Mouse (Mus musculus) hindbrain, embryonic 11.5 days (tissue): ENCODE data around the gene Mepce. TPM values are rescaled to one million over a fixed set of nuclear protein-coding genes. Genes with fewer than 3 reads are reported as not detected.
A peak's percentile ranks its signal among the peaks of the same experiment; 100 is the strongest.

Experiments
- ATAC-seq: fragments of 200-750 bp; cut with Nextera tagmentation; 2 replicates; pipeline ENCODE4 v1.8.0; 2017; ENCODE audit warnings: mild to moderate bottlenecking, moderate TSS enrichment, moderate library complexity; ENCODE audit not compliant: low FRiP score
- DNase-seq: peaks from one replicate; pipeline ENCODE4 v3.0.0-alpha.2; 2015; ENCODE audit warnings: low spot score
- H3K27ac ChIP-seq: fragments of 300-500 bp; sonication (generic); 2 replicates; pipeline ENCODE4 v1.5.1; 2014; ENCODE audit warnings: mild to moderate bottlenecking, low read depth, low read length
- H3K27me3 ChIP-seq: fragments of 300-500 bp; sonication (generic); 2 replicates; pipeline ENCODE4 v1.6.1; 2014; ENCODE audit warnings: mild to moderate bottlenecking, low read length, moderate library complexity, mixed read lengths; ENCODE audit not compliant: control insufficient read depth, insufficient read depth
- H3K36me3 ChIP-seq: fragments of 300-500 bp; sonication (generic); 2 replicates; pipeline ENCODE4 v1.6.1; 2014; ENCODE audit warnings: mild to moderate bottlenecking, low read length, moderate library complexity, mixed read lengths; ENCODE audit not compliant: control insufficient read depth, insufficient read depth
- H3K4me1 ChIP-seq: fragments of 300-500 bp; sonication (generic); replicated peaks from 2 replicates; pipeline ENCODE4 v1.6.1; 2014; ENCODE audit warnings: low read length, mixed read lengths; ENCODE audit not compliant: control insufficient read depth, insufficient read depth
- H3K4me2 ChIP-seq: fragments of 300-500 bp; sonication (generic); replicated peaks from 2 replicates; pipeline ENCODE4 v1.6.1; 2014; ENCODE audit warnings: mild to moderate bottlenecking, low read depth, low read length
- H3K4me3 ChIP-seq: fragments of 300-500 bp; sonication (generic); 2 replicates; pipeline ENCODE4 v1.5.1; 2014; ENCODE audit warnings: low read depth, low read length
- H3K9ac ChIP-seq: fragments of 300-500 bp; sonication (generic); 2 replicates; pipeline ENCODE4 v1.6.1; 2014; ENCODE audit warnings: low read depth, low read length
- H3K9me3 ChIP-seq: fragments of 300-500 bp; sonication (generic); 2 replicates; pipeline ENCODE4 v1.6.1; 2016; ENCODE audit warnings: low read length; ENCODE audit not compliant: control insufficient read depth
- WGBS: fragments of 180-500 bp; shearing (Covaris S2); extraction: QIAGEN DNeasy Blood & Tissue Kit; methylation state at CpG from one replicate; pipeline ENCODE4 v1.1.7; 2014; 5-methylcytosine and 5-hydroxymethylcytosine counted together
- polyA plus RNA-seq: library from polyadenylated mRNA; unstranded; fragments of >200 nt; fragmentation: Nextera tagmentation; extraction: Ambion mirVana; gene quantifications from 2 replicates; pipeline ENCODE4 v1.2.1, GENCODE M21; 2014

Mepce gene
- polyA plus RNA-seq, 1 experiment from 2014 or later = 14.9 TPM

GRCm38 (mm10) chr5:137800917-137801316, 13.5 kb upstream of the Mepce start:
- H3K27ac ChIP-seq = no peak overlapping the region
- no peak overlapping the region for H3K9ac ChIP-seq
- 91% methylated on average over 3 of the region's 3 CpGs for WGBS
- no peaks in the 10 kb centered on the region for H3K9me3 ChIP-seq
- H3K4me2 ChIP-seq = no peak overlapping the region
- DNase-seq = no peak
- H3K36me3 ChIP-seq = no peaks in the 10 kb centered on the region
- no peak overlapping the region for H3K4me3 ChIP-seq
- no peaks in the 10 kb centered on the region for H3K27me3 ChIP-seq
- H3K4me1 ChIP-seq = no peaks in the 10 kb centered on the region
- ATAC-seq = no peak

- H3K9ac ChIP-seq = no peak overlapping the region
- DNase-seq (no peak), ATAC-seq (no peak)
- no peak overlapping the region for H3K4me2 ChIP-seq
- WGBS = 84% methylated on average over 3 of the region's 3 CpGs
- H3K36me3 ChIP-seq = no peaks in the 10 kb centered on the region
- no peaks in the 10 kb centered on the region for H3K9me3 ChIP-seq
- H3K27ac ChIP-seq = no peak overlapping the region
- H3K27me3 ChIP-seq = no peaks in the 10 kb centered on the region
- no peak overlapping the region for H3K4me3 ChIP-seq
- H3K4me1 ChIP-seq = no peaks in the 10 kb centered on the region
Measured at GRCm38 (mm10) chr5:137796606-137797005, 9.2 kb upstream of the Mepce start.

GRCm38 (mm10) chr5:137791553-137791952, 4.1 kb upstream of the Mepce start:
- ATAC-seq (no peak), DNase-seq (no peak)
- H3K27ac ChIP-seq = no peak overlapping the region
- H3K4me3 ChIP-seq = no peak overlapping the region
- no peaks in the 10 kb centered on the region for H3K9me3 ChIP-seq
- no peaks in the 10 kb centered on the region for H3K36me3 ChIP-seq
- H3K4me2 ChIP-seq = no peak overlapping the region
- H3K9ac ChIP-seq = no peak overlapping the region
- H3K27me3 ChIP-seq = no peaks in the 10 kb centered on the region
- no peaks in the 10 kb centered on the region for H3K4me1 ChIP-seq

GRCm38 (mm10) chr5:137788946-137789531, 1.6 kb upstream of the Mepce start:
- H3K36me3 ChIP-seq = peaks cover 3% of the 10 kb centered on the region; the same call in 1 of the 2 replicates
- H3K27ac ChIP-seq = no peak overlapping the region
- H3K4me2 ChIP-seq = no peak overlapping the region
- H3K9ac ChIP-seq = no peak overlapping the region
- no peak for DNase-seq
- no peak overlapping the region for H3K4me3 ChIP-seq
- ATAC-seq = no peak
- no peaks in the 10 kb centered on the region for H3K27me3 ChIP-seq
- peaks cover 10% of the 10 kb centered on the region for H3K4me1 ChIP-seq
- no peaks in the 10 kb centered on the region for H3K9me3 ChIP-seq
- 96% methylated on average over 2 of the region's 2 CpGs for WGBS

- H3K9ac ChIP-seq = no peak overlapping the region
- H3K36me3 ChIP-seq = peaks cover 3% of the 10 kb centered on the region; the same call in 1 of the 2 replicates
- H3K4me1 ChIP-seq = peaks cover 17% of the 10 kb centered on the region
- DNase-seq = no peak
- no peak overlapping the region for H3K4me2 ChIP-seq
- no peak overlapping the region for H3K4me3 ChIP-seq
- H3K27ac ChIP-seq = no peak overlapping the region
- 66% methylated on average over 24 of the region's 24 CpGs for WGBS
- H3K9me3 ChIP-seq = no peaks in the 10 kb centered on the region
- H3K27me3 ChIP-seq = no peaks in the 10 kb centered on the region
- ATAC-seq = no peak
Measured at GRCm38 (mm10) chr5:137788171-137788570, 716 bp upstream of the Mepce start.

GRCm38 (mm10) chr5:137786109-137786942, 1.1 kb downstream of the Mepce start:
- peaks cover 4% of the 10 kb centered on the region; the same call in 1 of the 2 replicates for H3K36me3 ChIP-seq
- no peaks in the 10 kb centered on the region for H3K27me3 ChIP-seq
- DNase-seq = peak; percentile 100
- H3K9me3 ChIP-seq = no peaks in the 10 kb centered on the region
- peak overlapping the region; percentile 94 for H3K9ac ChIP-seq
- WGBS = under 1% methylated on average over 79 of the region's 79 CpGs
- peak overlapping the region; percentile 99 for H3K27ac ChIP-seq
- ATAC-seq = peak; percentile 90
- H3K4me2 ChIP-seq = peak overlapping the region; percentile 87
- peaks cover 21% of the 10 kb centered on the region for H3K4me1 ChIP-seq
- peak overlapping the region; percentile 86 for H3K4me3 ChIP-seq

- WGBS = 5% methylated on average over 50 of the region's 62 CpGs
- peak overlapping the region; percentile 94 for H3K9ac ChIP-seq
- H3K36me3 ChIP-seq = peaks cover 5% of the 10 kb centered on the region; the same call in 1 of the 2 replicates
- H3K27me3 ChIP-seq = no peaks in the 10 kb centered on the region
- H3K4me2 ChIP-seq = peak overlapping the region; percentile 87
- peak; percentile 18; the same call in 1 of the 2 replicates for ATAC-seq
- H3K4me1 ChIP-seq = peaks cover 21% of the 10 kb centered on the region
- peak; percentile 53 for DNase-seq
- no peaks in the 10 kb centered on the region for H3K9me3 ChIP-seq
- H3K4me3 ChIP-seq = peak overlapping the region; percentile 86
- peak overlapping the region; percentile 99 for H3K27ac ChIP-seq
Measured at GRCm38 (mm10) chr5:137785164-137786031, 2.1 kb downstream of the Mepce start.

- ATAC-seq (no peak), DNase-seq (no peak)
- Histone ChIP-seq H3K9ac (peak overlapping the region; percentile 94), H3K4me2 (peak overlapping the region; percentile 87), H3K4me1 (peaks cover 23% of the 10 kb centered on the region), H3K36me3 (peaks cover 5% of the 10 kb centered on the region; the same call in 1 of the 2 replicates), H3K27me3 (no peaks in the 10 kb centered on the region), H3K27ac (0 out of 2 replicates have a peak overlapping the region, but pooled peaks have one; percentile 99), H3K9me3 (no peaks in the 10 kb centered on the region), H3K4me3 (peak overlapping the region; percentile 86)
- 87% methylated on average over 14 of the region's 14 CpGs for WGBS
Measured at GRCm38 (mm10) chr5:137784546-137784945, 2.9 kb downstream of the Mepce start.
